Mouse (Mus musculus): ENCODE measurements around the gene Ptchd4.

GRCm38 (mm10) chr17:42549578-42549977 lies 233.8 kb downstream of the Ptchd4 start:
- no peak for TF ChIP-seq CTCF (IDR thresholded peaks at IDR 0.05; ENCODE audit: borderline replicate concordance, extremely low read depth, insufficient read depth, insufficient read length)
- no peak for TF ChIP-seq POLR2A (IDR thresholded peaks at IDR 0.05; ENCODE audit: borderline replicate concordance, extremely low read depth, insufficient read depth, insufficient read length, poor library complexity, severe bottlenecking)
